Mouse (Mus musculus) CH12.LX (cell line): ENCODE measurements around the gene Cmip. TPM values are rescaled to one million over a fixed set of nuclear protein-coding genes. Genes with fewer than 3 reads are reported as not detected.

Source experiments
- DNase-seq: peaks from one replicate; pipeline ENCODE4 v3.0.0-alpha.2; 2013; ENCODE audit errors: extremely low read depth
- H3K27ac ChIP-seq: 2 replicates; pipeline ENCODE4 v1.5.1; 2012; ENCODE audit warnings: low read depth, mild to moderate bottlenecking, control low read depth, moderate library complexity; ENCODE audit not compliant: insufficient read depth
- H3K27me3 ChIP-seq: replicated peaks from 2 replicates; pipeline ENCODE3; 2012; ENCODE audit warnings: inconsistent platforms
- H3K36me3 ChIP-seq, 2 experiments: replicated peaks in 1 of 2; 2 replicates each; pipeline versions ENCODE3 to v1.6.1; 2012; ENCODE audit warnings: inconsistent platforms in 1 of 2, low read length in 1 of 2, mild to moderate bottlenecking in 1 of 2, mixed read lengths in 1 of 2, moderate library complexity in 1 of 2; ENCODE audit not compliant: control insufficient read depth in 1 of 2, insufficient read depth in 1 of 2
- H3K4me1 ChIP-seq, 2 experiments: 2 replicates each; pipeline ENCODE4 v1.6.1; 2012; ENCODE audit warnings: inconsistent platforms in 1 of 2, moderate library complexity in 1 of 2; ENCODE audit not compliant: insufficient read depth in 2 of 2, control insufficient read depth in 1 of 2
- H3K4me2 ChIP-seq: 2 replicates; pipeline ENCODE4 v1.6.1; 2012; ENCODE audit warnings: low read depth, mild to moderate bottlenecking, control low read depth; ENCODE audit not compliant: poor library complexity, insufficient read depth, severe bottlenecking
- H3K4me3 ChIP-seq, 3 experiments: fragments of 150-350 bp in 1 of 3; sonication (generic) in 1 of 3; replicated peaks in 1 of 3; 2 replicates each; pipeline versions ENCODE3 to v1.5.1; 2011 to 2012; ENCODE audit warnings: low read depth in 2 of 3, low read length in 2 of 3, mild to moderate bottlenecking in 2 of 3, moderate library complexity in 2 of 3, control low read depth in 1 of 3, improper control_type of control experiment in 1 of 3, inconsistent platforms in 1 of 3, mixed read lengths in 1 of 3; ENCODE audit not compliant: poor library complexity in 1 of 3
- H3K79me2 ChIP-seq: replicated peaks from 2 replicates; pipeline ENCODE4 v1.6.1; 2012; ENCODE audit warnings: mild to moderate bottlenecking, moderate library complexity; ENCODE audit not compliant: control insufficient read depth, poor library complexity, insufficient read depth, severe bottlenecking; ENCODE audit errors: extremely low read depth
- H3K9ac ChIP-seq: 2 replicates; pipeline ENCODE4 v1.6.1; 2012; ENCODE audit warnings: low read depth, mild to moderate bottlenecking, control low read depth, moderate library complexity; ENCODE audit not compliant: insufficient read depth
- H3K9me3 ChIP-seq: replicated peaks from 2 replicates; pipeline ENCODE3; 2012; ENCODE audit warnings: low read length, inconsistent platforms, mixed read lengths
- BHLHE40 ChIP-seq: IDR thresholded peaks from 2 replicates; pipeline ENCODE4 v1.6.1; 2011; ENCODE audit warnings: mild to moderate bottlenecking, low read depth, low read length, improper control_type of control experiment
- CHD2 ChIP-seq: IDR thresholded peaks from 2 replicates; pipeline ENCODE4 v1.6.1; 2011; ENCODE audit warnings: low read length, improper control_type of control experiment
- ELF1 ChIP-seq: IDR thresholded peaks from 2 replicates; pipeline ENCODE4 v1.6.1; 2014; ENCODE audit warnings: low read depth, mild to moderate bottlenecking, inconsistent platforms, low read length, improper control_type of control experiment
- HCFC1 ChIP-seq: IDR thresholded peaks from 2 replicates; pipeline ENCODE4 v1.6.1; 2012; ENCODE audit warnings: low read depth, mild to moderate bottlenecking, inconsistent platforms, low read length, improper control_type of control experiment
- IRF4 ChIP-seq: IDR thresholded peaks from 2 replicates; pipeline ENCODE4 v1.6.1; 2014; ENCODE audit warnings: low read depth, mild to moderate bottlenecking, inconsistent platforms, low read length, improper control_type of control experiment
- JUN ChIP-seq: IDR thresholded peaks from 2 replicates; pipeline ENCODE4 v1.6.1; 2011; ENCODE audit warnings: low read depth, mild to moderate bottlenecking, low read length, improper control_type of control experiment, moderate library complexity; ENCODE audit not compliant: insufficient read depth
- JUND ChIP-seq: conservative IDR thresholded peaks from 2 replicates; pipeline ENCODE4 v1.6.1; 2011; ENCODE audit warnings: low read depth, low read length, improper control_type of control experiment
- KAT2A ChIP-seq: IDR thresholded peaks from 2 replicates; pipeline ENCODE4 v1.6.1; 2012; ENCODE audit warnings: low read length, improper control_type of control experiment, inconsistent platforms; ENCODE audit not compliant: insufficient replicate concordance
- MAFK ChIP-seq: IDR thresholded peaks from 2 replicates; pipeline ENCODE4 v1.6.1; 2011; ENCODE audit warnings: low read length, improper control_type of control experiment; ENCODE audit not compliant: insufficient replicate concordance
- MAX ChIP-seq: IDR thresholded peaks from 2 replicates; pipeline ENCODE4 v1.6.1; 2011; ENCODE audit warnings: low read length, improper control_type of control experiment
- MEF2A ChIP-seq: IDR thresholded peaks from 2 replicates; pipeline ENCODE4 v1.6.1; 2014; ENCODE audit warnings: low read depth, mild to moderate bottlenecking, inconsistent platforms, low read length, improper control_type of control experiment, borderline replicate concordance
- MXI1 ChIP-seq: IDR thresholded peaks from 2 replicates; pipeline ENCODE4 v1.6.1; 2011; ENCODE audit warnings: mild to moderate bottlenecking, low read depth, low read length, improper control_type of control experiment
- MYC ChIP-seq: IDR thresholded peaks from 2 replicates; pipeline ENCODE4 v1.6.1; 2011; ENCODE audit warnings: low read depth, mild to moderate bottlenecking, improper control_type of control experiment, low read length
- NRF1 ChIP-seq: IDR thresholded peaks from 2 replicates; pipeline ENCODE4 v1.6.1; 2014; ENCODE audit warnings: low read depth, mild to moderate bottlenecking, inconsistent platforms, low read length, improper control_type of control experiment, moderate library complexity
- PAX5 ChIP-seq: IDR thresholded peaks from 2 replicates; pipeline ENCODE4 v1.6.1; 2012; ENCODE audit warnings: low read length, inconsistent platforms, mixed read lengths
- POLR2A ChIP-seq: IDR thresholded peaks from 2 replicates; pipeline ENCODE4 v1.6.1; 2011; ENCODE audit warnings: low read depth, mild to moderate bottlenecking, improper control_type of control experiment, low read length
- POLR2AphosphoS2 ChIP-seq: IDR thresholded peaks from 2 replicates; pipeline ENCODE4 v1.6.1; 2011; ENCODE audit warnings: low read depth, low read length, improper control_type of control experiment
- RAD21 ChIP-seq: IDR thresholded peaks from 2 replicates; pipeline ENCODE4 v1.6.1; 2011; ENCODE audit warnings: low read depth, mild to moderate bottlenecking, low read length, improper control_type of control experiment, moderate library complexity
- RCOR1 ChIP-seq: conservative IDR thresholded peaks from 2 replicates; pipeline ENCODE4 v1.6.1; 2012; ENCODE audit warnings: low read depth, mild to moderate bottlenecking, inconsistent platforms, low read length, improper control_type of control experiment
- SIN3A ChIP-seq: IDR thresholded peaks from 2 replicates; pipeline ENCODE4 v1.6.1; 2012; ENCODE audit warnings: low read length, improper control_type of control experiment, inconsistent platforms
- SMC3 ChIP-seq: IDR thresholded peaks from 2 replicates; pipeline ENCODE4 v1.6.1; 2011; ENCODE audit warnings: low read depth, low read length, improper control_type of control experiment
- TBP ChIP-seq: conservative IDR thresholded peaks from 2 replicates; pipeline ENCODE4 v1.6.1; 2011; ENCODE audit warnings: low read depth, low read length, improper control_type of control experiment
- TCF12 ChIP-seq: IDR thresholded peaks from 2 replicates; pipeline ENCODE4 v1.6.1; 2014; ENCODE audit warnings: low read depth, mild to moderate bottlenecking, inconsistent platforms, low read length, improper control_type of control experiment
- UBTF ChIP-seq: IDR thresholded peaks from 2 replicates; pipeline ENCODE4 v1.6.1; 2012; ENCODE audit warnings: low read depth, mild to moderate bottlenecking, inconsistent platforms, low read length, improper control_type of control experiment, moderate library complexity
- USF1 ChIP-seq: IDR thresholded peaks from 2 replicates; pipeline ENCODE4 v1.6.1; 2014; ENCODE audit warnings: low read depth, mild to moderate bottlenecking, inconsistent platforms, low read length, improper control_type of control experiment
- USF2 ChIP-seq: conservative IDR thresholded peaks from 2 replicates; pipeline ENCODE4 v1.6.1; 2011; ENCODE audit warnings: low read depth, low read length, improper control_type of control experiment
- ZC3H11A ChIP-seq: IDR thresholded peaks from 2 replicates; pipeline ENCODE4 v1.6.1; 2012; ENCODE audit warnings: low read depth, mild to moderate bottlenecking, inconsistent platforms, low read length, improper control_type of control experiment
- ZKSCAN1 ChIP-seq: IDR thresholded peaks from 2 replicates; pipeline ENCODE4 v1.6.1; 2012; ENCODE audit warnings: low read depth, inconsistent platforms, low read length, improper control_type of control experiment, borderline replicate concordance
- ZNF384 ChIP-seq: IDR thresholded peaks from 2 replicates; pipeline ENCODE4 v1.6.1; 2012; ENCODE audit warnings: low read depth, low read length, improper control_type of control experiment, inconsistent platforms
- dilution Hi-C: fragments of 300-500 bp; cut with MboI; formaldehyde crosslinking; loops from 2 replicates; pipeline ENCODE4 v1.14.3; 2020; ENCODE audit warnings: low sequenced_read_pairs; ENCODE audit not compliant: extremely low pct_unique_long_range_greater_than_20kb, extremely low pct_ligation_motif_present
- in situ Hi-C: fragments of 300-500 bp; cut with MboI; formaldehyde crosslinking; loops from 3 replicates; pipeline ENCODE4 v1.14.3; 2019; ENCODE audit warnings: low sequenced_read_pairs, low pct_ligation_motif_present, low pct_unique_long_range_greater_than_20kb, mixed read lengths
- polyA plus RNA-seq: library from polyadenylated mRNA; unstranded; fragments of >175 nt; gene quantifications from 2 replicates; pipeline ENCODE4 v1.2.1, GENCODE M21; 2012; ENCODE audit warnings: low read depth; ENCODE audit not compliant: insufficient read length
- total RNA-seq, 2 experiments: library from RNA; depleted of rRNA; stranded (reverse); fragments of 300-350 nt in 1 of 2; fragments of >200 nt in 1 of 2; gene quantifications; 2 replicates each; pipeline ENCODE4 v1.2.3; 2012 to 2014

Cmip gene
- total and polyA plus RNA-seq, 3 experiments: 5.2 to 39.0 (median 16.5) TPM

DNA sequence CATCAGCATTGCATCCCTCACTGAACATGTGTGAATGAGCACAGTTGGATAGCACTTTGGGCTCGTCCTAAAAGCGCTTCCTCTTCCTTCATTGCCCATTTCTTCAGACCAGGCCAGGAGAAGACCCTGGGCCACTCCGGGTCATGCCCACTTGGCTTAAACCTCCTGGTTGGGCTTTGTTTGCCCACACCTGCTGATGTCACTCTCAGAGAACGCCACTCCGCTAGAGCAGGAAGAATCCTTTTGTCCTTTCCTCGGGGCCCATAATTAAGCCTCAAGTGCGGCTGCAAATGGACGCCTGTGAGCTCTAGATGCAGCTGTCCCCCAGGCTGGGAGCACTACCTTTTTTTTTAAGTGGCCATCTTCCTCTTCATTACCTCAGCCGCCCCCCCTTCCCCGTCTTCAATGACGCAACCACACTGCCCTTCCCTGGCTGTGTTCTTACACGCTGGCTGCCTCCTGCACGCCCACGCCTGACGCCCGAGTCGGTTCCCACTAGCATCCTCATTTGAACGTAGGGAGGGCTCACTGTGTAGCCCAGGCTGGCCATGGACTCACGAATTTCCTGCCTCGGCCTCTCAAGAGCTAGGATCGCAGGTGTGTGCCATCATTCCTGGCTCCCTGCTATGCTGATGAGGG, 171.8 kb downstream of the Cmip start:
- dilution Hi-C loops: no loop called here
- no peak overlapping the region for H3K4me2 ChIP-seq
- no peak for TF ChIP-seq KAT2A
- no peak for TF ChIP-seq TCF12
- TF ChIP-seq JUN: no peak
- TF ChIP-seq SMC3: no peak
- no peak for TF ChIP-seq NRF1
- TF ChIP-seq BHLHE40: no peak
- no peak for TF ChIP-seq ELF1
- TF ChIP-seq PAX5: no peak
- no peak for TF ChIP-seq MAX
- TF ChIP-seq UBTF: no peak
- no peak for TF ChIP-seq ZKSCAN1
- TF ChIP-seq USF2: no peak
- no peak for TF ChIP-seq RAD21
- TF ChIP-seq TBP: no peak
- TF ChIP-seq MYC: no peak
- no peak for TF ChIP-seq SIN3A
- TF ChIP-seq RCOR1: no peak
- TF ChIP-seq ZNF384: no peak
- TF ChIP-seq MEF2A: no peak
- no peak for TF ChIP-seq HCFC1
- TF ChIP-seq, all 38 proteins: peak for 0
- DNase-seq: no peak
- no peaks in the 10 kb centered on the region for H3K27me3 ChIP-seq
- H3K9me3 ChIP-seq: no peaks in the 10 kb centered on the region
- in situ Hi-C loops: no loop called here
- peaks cover 48 to 97% of the 10 kb centered on the region in 2 experiments for H3K36me3 ChIP-seq
- no peaks in the 10 kb centered on the region for H3K79me2 ChIP-seq
- H3K4me3 ChIP-seq: no peak overlapping the region
- no peak overlapping the region for H3K27ac ChIP-seq
- no peak overlapping the region for H3K9ac ChIP-seq
- peaks cover 30 to 48% of the 10 kb centered on the region in 2 experiments for H3K4me1 ChIP-seq

DNA sequence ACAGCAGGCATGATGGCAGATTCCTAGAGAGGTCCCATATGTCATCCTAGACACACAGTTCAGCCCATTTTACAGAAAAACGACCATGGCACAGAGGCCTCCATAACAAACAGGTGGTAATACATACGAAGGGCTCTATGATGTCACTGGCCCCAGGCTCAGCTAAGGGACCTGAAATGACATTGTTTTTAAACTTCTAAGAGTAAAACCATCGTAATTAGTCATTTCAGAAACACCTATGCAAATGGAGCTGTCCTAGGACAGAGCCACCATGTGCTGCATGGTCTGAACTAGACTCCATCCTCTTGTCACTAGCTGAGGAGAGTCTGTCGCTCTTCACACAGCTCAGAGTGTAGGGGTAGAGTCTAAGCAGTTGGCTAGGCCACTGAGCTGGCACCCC, 173.8 kb downstream of the Cmip start:
- Histone ChIP-seq H3K4me2 (no peak overlapping the region), H3K9ac (no peak overlapping the region), H3K27me3 (no peaks in the 10 kb centered on the region), H3K79me2 (no peaks in the 10 kb centered on the region), H3K36me3 (peaks cover 54 to 96% of the 10 kb centered on the region in 2 experiments), H3K4me3 (peak overlapping the region in 1 of 3 experiments; percentile 27), H3K4me1 (peaks cover 30 to 48% of the 10 kb centered on the region in 2 experiments), H3K9me3 (no peaks in the 10 kb centered on the region), H3K27ac (peak overlapping the region; percentile 45)
- dilution Hi-C loops: no loop called here
- DNase-seq: peak; percentile 76
- in situ Hi-C loops: no loop called here
- TF ChIP-seq RCOR1: peak; percentile 69; the same call in 1 of the 2 replicates
- peak; percentile 98 for TF ChIP-seq MYC
- no peak for TF ChIP-seq TBP
- peak; percentile 92 for TF ChIP-seq MAX
- no peak; the same call in 1 of the 2 replicates for TF ChIP-seq SMC3
- TF ChIP-seq JUND: peak; percentile 98
- TF ChIP-seq HCFC1: no peak
- TF ChIP-seq ZC3H11A: no peak
- no peak for TF ChIP-seq MAFK
- TF ChIP-seq SIN3A: peak; percentile 85
- no peak for TF ChIP-seq KAT2A
- peak; percentile 96 for TF ChIP-seq IRF4
- no peak for TF ChIP-seq CHD2
- no peak for TF ChIP-seq PAX5
- peak; percentile 70; the same call in 1 of the 2 replicates for TF ChIP-seq MEF2A
- no peak for TF ChIP-seq POLR2AphosphoS2
- TF ChIP-seq USF2: no peak
- TF ChIP-seq BHLHE40: peak; percentile 50
- no peak for TF ChIP-seq NRF1
- TF ChIP-seq MXI1: peak; percentile 91
- TF ChIP-seq ZKSCAN1: no peak
- no peak for TF ChIP-seq RAD21
- TF ChIP-seq USF1: no peak
- TF ChIP-seq POLR2A: no peak
